Mouse (Mus musculus): ENCODE results near the gene Borcs5.

- TF ChIP-seq CTCF (conservative IDR thresholded peaks at IDR 0.05; ENCODE audit: low read length) (no peak), NANOG (IDR thresholded peaks at IDR 0.05; ENCODE audit: borderline replicate concordance, low read length) (no peak)
Measured at GRCm38 (mm10) chr6:134751087-134751486, 111.8 kb downstream of the Borcs5 start.

All from E14TG2a.4 (cell line).